Mouse (Mus musculus) v-Abl transformed pro-B cells (cell line): ENCODE data around the gene Nit1.
"Not testable (repeated sequence)": the region's sequence is repeated elsewhere in the genome, so short reads cannot be mapped to it uniquely, and the experiment has no call there.

Source experiments
- in situ Hi-C, 2 experiments: fragments of 400-800 bp; cut with MboI; formaldehyde crosslinking; loops; one replicate each; pipeline ENCODE4 v1.15.1; 2025; ENCODE audit not compliant: unreplicated experiment in 2 of 2

Nit1 gene

DNA sequence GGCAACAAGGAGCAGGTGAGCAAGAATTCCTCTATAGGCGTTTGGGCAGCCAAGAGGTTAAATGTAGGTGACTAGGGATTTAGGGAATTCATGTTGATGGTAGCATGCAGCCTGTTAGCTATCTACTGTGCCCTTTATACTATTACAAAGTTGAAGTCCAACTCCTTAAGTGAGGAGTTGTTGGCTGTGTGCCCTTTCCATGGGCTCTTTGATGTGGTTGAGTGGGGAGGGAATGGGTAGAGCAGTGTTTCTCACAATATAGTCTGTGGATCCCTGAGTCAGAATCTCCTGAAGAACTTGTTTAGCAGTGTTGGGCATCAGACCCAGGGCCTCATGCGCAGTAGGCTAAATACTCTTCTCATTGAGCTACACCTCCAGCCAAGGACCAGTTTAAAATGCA lies 11.4 kb upstream of the Nit1 start:
- in situ Hi-C loops = loop anchor here (5.0 to 25.0 kb wide), 4 partner anchors 35 to 462 kb away; partner anchors contain the start of gene Ly9 (in 2 of the 2)

DNA sequence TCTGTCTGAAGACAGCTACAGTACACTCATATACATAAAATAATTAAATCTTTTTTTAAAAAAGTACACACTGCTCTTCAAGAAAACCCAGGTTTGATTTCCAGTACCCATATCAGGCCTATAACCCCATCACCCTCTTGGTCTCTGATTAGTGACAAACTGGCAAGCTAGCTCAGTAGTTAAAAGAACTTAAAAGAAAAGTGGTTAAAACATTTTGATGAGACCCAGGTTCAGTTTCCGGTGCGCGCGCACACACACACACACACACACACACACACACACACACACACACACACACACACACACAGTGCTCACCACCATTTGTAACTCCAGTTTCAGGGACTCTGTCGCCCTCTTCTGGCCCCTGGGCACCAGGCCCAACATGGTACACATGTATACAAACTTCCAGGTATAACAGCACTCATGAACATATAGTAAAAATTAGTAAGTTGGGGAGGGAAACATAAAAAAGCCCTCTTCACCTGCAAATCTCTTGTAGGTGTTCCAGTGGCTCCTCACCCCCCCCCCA lies 10.4 kb upstream of the Nit1 start:
- in situ Hi-C loops = loop anchor here (5.0 to 25.0 kb wide), 4 partner anchors 34 to 461 kb away; partner anchors contain the start of gene Ly9 (in 2 of the 2)

GRCm38 (mm10) chr1:171349210-171349609 lies 3.8 kb upstream of the Nit1 start:
- in situ Hi-C loops = no loop called here

- in situ Hi-C loops = no loop called here
Measured at GRCm38 (mm10) chr1:171348665-171349064, 3.2 kb upstream of the Nit1 start.

DNA sequence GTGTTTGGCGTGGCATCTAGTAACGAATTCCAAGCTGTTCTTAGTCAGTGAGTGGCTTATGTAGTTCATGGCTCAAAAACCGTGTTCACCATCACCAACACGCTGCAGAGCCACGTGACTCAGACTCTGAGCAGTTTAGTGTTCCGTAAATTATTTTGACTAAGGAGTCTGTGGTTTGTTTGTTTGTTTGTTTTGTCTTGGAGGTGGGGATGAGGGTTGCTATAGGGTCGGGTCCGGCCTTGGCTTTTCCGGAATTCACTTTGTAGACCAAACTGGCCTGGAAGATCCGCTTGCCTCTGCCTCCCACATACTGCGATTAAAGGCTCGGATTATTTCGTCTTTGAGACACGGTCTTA lies 627 bp upstream of the Nit1 start:
- in situ Hi-C loops = no loop called here

DNA sequence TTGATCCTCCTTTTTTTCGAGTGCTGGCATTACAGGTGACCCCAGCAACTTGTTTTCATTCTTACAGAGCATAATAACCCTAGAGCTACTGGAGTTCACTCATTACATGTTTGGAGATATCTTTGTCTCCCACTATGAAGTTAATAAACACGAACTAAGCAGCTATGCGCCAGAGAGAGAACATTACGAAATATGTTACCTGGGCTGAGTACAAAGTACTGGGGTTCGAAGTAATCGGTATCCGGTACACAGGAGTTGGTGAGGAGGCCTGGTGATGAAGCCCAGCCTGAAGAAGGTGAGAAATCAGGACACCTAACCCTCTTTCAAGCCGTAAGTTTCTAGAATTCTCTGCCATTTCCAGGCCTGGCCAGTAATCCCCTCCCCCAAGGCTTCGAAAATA lies 731 bp downstream of the Nit1 start:
- in situ Hi-C loops = no loop called here

- in situ Hi-C loops = no loop called here
Measured at GRCm38 (mm10) chr1:171343922-171344677, 1.3 kb downstream of the Nit1 start.

DNA sequence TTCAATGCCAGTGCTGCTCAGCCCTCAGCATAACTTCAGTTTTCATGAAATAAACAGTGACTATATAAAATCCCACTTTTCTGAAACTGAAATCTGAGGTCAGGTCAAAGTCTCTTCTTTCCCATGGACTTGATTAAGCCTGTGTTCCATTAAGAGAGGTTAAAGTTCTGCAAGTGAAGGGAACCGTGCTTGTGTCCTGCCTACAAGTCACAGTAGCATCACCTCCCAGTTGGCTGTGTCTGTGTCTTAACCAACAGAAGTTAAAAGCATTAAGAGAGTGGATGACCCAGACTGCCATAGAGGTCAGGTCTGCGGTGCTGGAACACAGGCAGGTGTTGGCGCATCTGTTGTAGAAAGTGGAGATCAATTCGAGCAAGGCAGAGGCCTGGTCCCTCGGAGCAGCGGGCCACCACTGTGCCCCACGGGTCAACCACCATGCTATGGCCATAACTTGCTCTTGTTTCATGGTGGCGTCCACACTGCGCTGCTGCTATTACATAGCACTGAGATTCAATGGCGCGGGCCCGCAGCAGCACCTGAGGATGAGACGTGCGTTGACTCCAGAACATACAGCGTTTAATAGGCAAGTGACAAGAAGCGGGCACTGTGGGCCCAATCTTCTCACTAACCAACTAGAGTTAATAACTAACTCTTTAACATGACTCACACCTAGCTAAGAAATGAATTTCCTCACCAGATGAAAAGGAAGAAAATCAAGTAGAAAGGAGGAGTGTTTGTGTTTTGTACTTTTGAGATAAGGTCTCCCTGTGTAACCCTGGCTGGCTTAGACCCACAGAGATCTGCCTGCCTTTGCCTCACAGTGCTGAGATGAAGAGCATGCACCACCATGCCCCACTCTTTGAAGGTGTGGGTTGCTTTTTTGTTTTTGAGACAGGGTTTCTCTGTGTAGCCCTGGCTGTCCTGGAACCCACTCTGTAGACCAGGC lies 2.9 kb downstream of the Nit1 start:
- in situ Hi-C loops = no loop called here

DNA sequence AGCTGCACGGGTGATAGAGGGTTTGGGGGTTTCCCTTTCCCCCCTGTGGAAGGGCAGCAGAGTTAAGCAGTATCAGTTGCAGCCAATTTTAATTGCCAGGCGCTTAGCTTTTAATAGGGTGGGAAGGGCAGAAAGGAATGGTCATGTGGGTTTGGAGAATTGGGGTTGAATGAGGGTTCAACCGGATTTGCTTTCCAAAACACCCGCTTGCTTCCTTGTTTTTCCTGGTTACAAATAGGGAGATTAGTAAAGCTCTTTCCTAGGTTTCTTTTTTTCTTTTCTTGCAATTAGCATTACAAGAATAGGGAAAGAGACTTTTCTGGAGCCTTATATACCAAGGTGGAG lies 15.3 kb downstream of the Nit1 start:
- in situ Hi-C loops = no loop called here

DNA sequence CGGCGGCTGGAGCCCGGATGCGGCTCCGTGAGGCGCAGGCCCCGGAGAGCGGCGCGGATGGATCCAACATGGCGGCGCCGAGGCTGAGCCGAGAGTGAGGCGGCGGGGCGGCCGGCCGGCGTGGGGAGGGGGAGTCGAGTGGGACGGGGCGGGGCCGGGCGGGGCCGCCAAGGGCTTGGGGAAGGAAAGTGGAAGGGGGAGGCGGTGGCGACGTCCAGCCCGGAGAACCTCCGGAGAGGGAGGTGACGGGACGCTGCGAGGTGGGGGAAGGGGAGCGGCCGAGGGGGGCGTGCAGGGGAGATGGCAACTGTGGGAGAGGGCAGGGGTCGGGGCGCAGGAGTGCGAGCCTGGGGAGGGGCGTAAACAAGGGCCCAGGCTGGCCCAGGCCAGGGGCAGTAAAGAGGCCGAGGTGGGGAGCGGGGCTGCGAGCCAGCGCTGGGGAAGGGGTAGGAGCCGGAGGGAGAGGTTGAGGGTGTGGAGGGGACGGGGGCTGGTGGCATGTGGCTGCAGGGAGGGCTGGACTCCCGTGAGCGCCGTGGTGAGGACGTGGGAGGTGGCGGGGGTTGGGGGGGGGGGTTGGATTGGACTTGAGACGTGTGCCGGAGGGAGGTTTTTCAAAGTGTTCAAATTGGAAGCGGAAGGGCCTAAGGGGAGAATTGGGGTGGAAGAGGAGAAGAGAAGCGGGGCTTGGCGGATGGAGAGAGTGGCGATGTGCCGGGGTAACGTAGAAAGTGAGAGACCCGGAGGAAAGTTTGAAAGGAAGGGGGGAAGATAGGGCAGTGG lies 15.8 kb downstream of the Nit1 start:
- in situ Hi-C loops = no loop called here

DNA sequence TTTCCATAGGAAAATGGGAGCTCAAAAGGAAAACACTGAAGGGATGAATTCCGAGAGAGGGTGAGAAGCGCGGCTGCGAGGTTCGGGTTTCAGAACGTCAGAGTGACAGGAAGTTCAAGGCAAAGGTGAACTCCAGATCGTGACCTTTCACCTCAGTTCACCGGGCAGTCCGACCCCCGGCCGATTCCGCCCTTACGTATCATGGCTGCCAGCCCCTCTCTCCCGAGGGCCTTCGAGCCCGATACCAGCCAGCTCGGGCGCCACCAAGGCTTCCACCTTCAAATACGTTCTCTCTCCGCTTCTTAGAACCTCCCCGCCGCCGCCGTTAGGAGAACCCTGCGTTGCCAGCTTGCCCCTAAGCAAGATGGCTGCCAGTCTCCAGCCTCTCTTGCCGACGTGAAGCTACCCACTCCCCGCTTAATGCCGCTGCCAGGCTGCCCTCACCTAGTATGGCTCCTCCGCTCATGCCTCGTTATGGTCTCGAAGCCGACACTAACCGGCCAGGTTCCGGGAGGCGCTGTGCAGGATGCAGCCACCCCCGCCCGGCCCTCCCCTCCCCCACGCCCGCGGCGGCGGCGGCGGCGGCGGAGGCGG lies 16.5 kb downstream of the Nit1 start, which contains the start of gene Dedd:
TSS of gene Dedd (plus strand) at position 307 of the 594 bp plus-strand sequence.
- in situ Hi-C loops = no loop called here

- in situ Hi-C loops = no loop called here
Measured at GRCm38 (mm10) chr1:171328244-171328643, 17.2 kb downstream of the Nit1 start.

- in situ Hi-C loops = not testable (repeated sequence)
Measured at GRCm38 (mm10) chr1:171326588-171326987, 18.9 kb downstream of the Nit1 start.

DNA sequence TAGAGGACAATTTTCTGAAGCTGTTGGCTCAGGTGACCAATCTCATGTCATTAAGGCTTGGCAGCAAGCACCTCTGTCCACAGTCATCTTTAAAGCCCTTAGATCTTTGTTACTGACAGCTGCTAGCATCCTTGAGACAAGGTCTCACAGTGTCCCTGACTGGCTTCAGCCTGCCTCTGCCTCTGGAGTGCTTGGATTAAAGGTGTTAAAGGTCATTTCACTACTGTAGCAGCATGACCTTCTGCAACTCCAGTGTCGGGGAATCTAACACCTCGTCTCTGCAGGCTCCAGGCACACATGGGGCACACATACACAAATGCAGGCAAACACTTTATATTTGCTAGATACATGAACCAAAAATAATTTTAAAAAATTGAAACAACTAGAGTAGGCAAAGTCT lies 19.9 kb downstream of the Nit1 start:
- in situ Hi-C loops = no loop called here

DNA sequence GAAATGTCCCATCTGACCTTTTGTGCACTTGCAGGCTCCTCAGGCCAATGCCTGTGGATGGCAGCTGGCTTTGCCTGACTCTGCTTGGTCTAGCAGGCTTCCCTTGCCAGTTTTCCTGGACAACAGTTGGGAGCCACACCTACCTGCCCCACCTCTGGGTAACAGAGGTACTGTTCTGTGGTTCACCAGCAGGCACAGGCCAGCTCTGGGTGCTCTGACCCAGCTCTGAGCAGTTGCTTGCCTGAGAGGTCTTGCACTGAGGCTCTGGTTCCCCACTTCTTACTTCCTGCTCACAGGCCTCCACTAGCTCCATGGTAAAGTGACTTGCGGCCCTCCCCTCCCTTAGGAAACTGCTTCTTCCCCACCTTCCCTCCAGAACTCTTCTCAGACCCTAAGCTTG lies 23.4 kb downstream of the Nit1 start:
- in situ Hi-C loops = loop anchor here (5.0 to 25.0 kb wide), 3 partner anchors 35 to 1040 kb away; partner anchors contain the start of gene Klhdc9 (in 1 of the 2)

GRCm38 (mm10) chr1:171321415-171321814 lies 24.0 kb downstream of the Nit1 start:
- in situ Hi-C loops = loop anchor here (5.0 to 25.0 kb wide), 3 partner anchors 36 to 1041 kb away; partner anchors contain the start of gene Klhdc9 (in 1 of the 2)

GRCm38 (mm10) chr1:171320151-171320550 lies 25.3 kb downstream of the Nit1 start:
- in situ Hi-C loops = loop anchor here (5.0 to 25.0 kb wide), 3 partner anchors 37 to 1042 kb away; partner anchors contain the start of gene Klhdc9 (in 1 of the 2)

DNA sequence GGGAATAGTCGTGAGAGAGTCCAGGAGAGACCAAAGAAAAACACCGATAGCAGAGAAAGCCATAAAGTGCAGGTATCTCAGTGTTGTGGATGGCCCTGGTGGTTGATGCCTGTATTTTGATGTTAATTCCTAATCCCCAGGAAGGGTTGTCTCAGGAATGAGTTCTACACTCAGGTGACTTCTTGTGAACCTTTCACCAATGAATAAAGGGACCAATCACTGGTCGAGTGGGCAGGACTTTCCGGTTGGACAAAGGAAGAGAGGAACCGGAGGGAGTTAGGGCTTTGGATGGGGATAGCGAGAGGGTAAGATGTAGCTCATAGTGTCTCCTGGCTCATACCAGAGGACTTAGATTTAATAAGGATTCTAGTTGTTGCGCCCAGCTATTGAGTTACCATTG lies 25.7 kb downstream of the Nit1 start:
- in situ Hi-C loops = loop anchor here (5.0 to 25.0 kb wide), 3 partner anchors 38 to 1043 kb away; partner anchors contain the start of gene Klhdc9 (in 1 of the 2)

DNA sequence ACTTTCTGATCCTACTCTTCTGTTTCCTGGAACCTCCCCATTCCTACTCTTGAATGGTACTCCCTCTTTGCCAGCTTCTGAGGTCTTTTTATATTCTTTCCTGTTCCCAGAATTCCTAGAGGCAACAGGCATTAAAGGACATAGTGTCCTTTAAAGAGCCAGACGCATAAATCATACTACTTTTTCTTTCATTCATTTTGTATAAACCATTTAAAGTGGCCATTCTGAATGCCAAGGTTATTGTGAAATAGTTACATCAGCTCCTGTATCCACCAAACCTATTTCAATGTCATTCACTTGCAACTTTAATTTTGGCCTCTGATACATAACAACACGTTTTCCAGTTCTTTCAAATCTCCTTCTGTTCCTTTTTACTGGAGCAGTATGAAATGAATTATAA lies 36.1 kb downstream of the Nit1 start:
- in situ Hi-C loops = loop anchor here in 1 of 2 experiments (10.0 to 25.0 kb wide), 2 partner anchors 165 to 1053 kb away; no protein-coding TSS in a partner anchor
